Mouse (Mus musculus) B cell, adult (primary cell): Measurements from ENCODE around the gene Tnfaip6. TPM values are rescaled to one million over a fixed set of nuclear protein-coding genes. Genes with fewer than 3 reads are reported as not detected.

ENCODE experiments used
- total RNA-seq: library from RNA; stranded (reverse); gene quantifications from 4 replicates; pipeline ENCODE4 v1.2.4, GENCODE M21; 2023; ENCODE audit not compliant: inconsistent age

Tnfaip6 gene
- total RNA-seq: not detected in 4 replicates

GRCm38 (mm10) chr2:52037882-52038281 lies at the start of gene Tnfaip6:
Tnfaip6 (plus strand) TSS chr2:52038009.

GRCm38 (mm10) chr2:52072491-52073140 lies 34.8 kb downstream of the Tnfaip6 start, which contains the start of gene Rif1:
Rif1 (plus strand) TSS chr2:52072832.

Other genes starting within 250 kb of the Tnfaip6 start
- 22.7 to 35.4 TPM (median 33.3 TPM) in 4 replicates for gene Rbm43, start 102.8 kb upstream of the Tnfaip6 start, total RNA-seq
- 30.3 to 32.8 TPM (median 32.7 TPM) in 4 replicates for gene Nmi, start 64.5 kb upstream of the Tnfaip6 start, total RNA-seq
- 38.1 to 51.8 TPM (median 47.7 TPM) in 4 replicates for gene Rif1, start 34.8 kb downstream of the Tnfaip6 start, total RNA-seq